Mouse (Mus musculus): ENCODE data around the gene Ptpn12. TPM values are rescaled to one million over a fixed set of nuclear protein-coding genes. Genes with fewer than 3 reads are reported as not detected.

The Ptpn12 gene
- polyA plus RNA-seq, 1 experiment from 2014 or later: 22.5 TPM

- no peaks in the 10 kb centered on the region for H3K9me3 ChIP-seq (replicated peaks; ENCODE audit: control insufficient read depth, low read length)
- no peak overlapping the region for H3K9ac ChIP-seq (ENCODE audit: low read depth, low read length)
- no peaks in the 10 kb centered on the region for H3K27me3 ChIP-seq (ENCODE audit: control insufficient read depth, insufficient read depth, low read length)
- no peak for ATAC-seq (replicated peaks; ENCODE audit: insufficient number of reproducible peaks, low FRiP score, low TSS enrichment)
- peaks cover 4% of the 10 kb centered on the region; the same call in 1 of the 2 replicates for H3K4me1 ChIP-seq (ENCODE audit: control insufficient read depth, insufficient read depth, low read length)
- no peak overlapping the region for H3K27ac ChIP-seq (ENCODE audit: low read depth, low read length)
- WGBS (ENCODE audit: insufficient replicate concordance): 63% methylated on average over 9 of the region's 9 CpGs
- H3K4me2 ChIP-seq: peak overlapping the region; percentile 22; the same call in 1 of the 2 replicates
- no peak overlapping the region for H3K4me3 ChIP-seq (ENCODE audit: low read depth, low read length)
- no peaks in the 10 kb centered on the region for H3K36me3 ChIP-seq (ENCODE audit: control insufficient read depth, insufficient read depth, low read length)
These were observed 87.2 kb downstream of the Ptpn12 start for GRCm38 (mm10) chr5:20968493-20968892.

GRCm38 (mm10) chr5:20967942-20968341, 87.8 kb downstream of the Ptpn12 start:
- H3K27me3 ChIP-seq (ENCODE audit: control insufficient read depth, insufficient read depth, low read length): no peaks in the 10 kb centered on the region
- no peak overlapping the region for H3K9ac ChIP-seq (ENCODE audit: low read depth, low read length)
- H3K9me3 ChIP-seq (replicated peaks; ENCODE audit: control insufficient read depth, low read length): no peaks in the 10 kb centered on the region
- H3K4me2 ChIP-seq: peak overlapping the region; percentile 22
- H3K4me1 ChIP-seq (ENCODE audit: control insufficient read depth, insufficient read depth, low read length): peaks cover 4% of the 10 kb centered on the region; the same call in 1 of the 2 replicates
- H3K27ac ChIP-seq (ENCODE audit: low read depth, low read length): no peak overlapping the region
- 19% methylated on average over 4 of the region's 4 CpGs for WGBS (ENCODE audit: insufficient replicate concordance)
- H3K36me3 ChIP-seq (ENCODE audit: control insufficient read depth, insufficient read depth, low read length): no peaks in the 10 kb centered on the region
- no peak overlapping the region for H3K4me3 ChIP-seq (ENCODE audit: low read depth, low read length)
- ATAC-seq (replicated peaks; ENCODE audit: insufficient number of reproducible peaks, low FRiP score, low TSS enrichment): peak; percentile 74; the same call in 1 of the 2 replicates

- Histone ChIP-seq H3K4me1 (ENCODE audit: control insufficient read depth, insufficient read depth, low read length) (peaks cover 4% of the 10 kb centered on the region; the same call in 1 of the 2 replicates), H3K27ac (ENCODE audit: low read depth, low read length) (no peak overlapping the region), H3K9me3 (replicated peaks; ENCODE audit: control insufficient read depth, low read length) (no peaks in the 10 kb centered on the region), H3K36me3 (ENCODE audit: control insufficient read depth, insufficient read depth, low read length) (no peaks in the 10 kb centered on the region), H3K9ac (ENCODE audit: low read depth, low read length) (no peak overlapping the region), H3K4me2 (no peak overlapping the region), H3K4me3 (ENCODE audit: low read depth, low read length) (no peak overlapping the region), H3K27me3 (ENCODE audit: control insufficient read depth, insufficient read depth, low read length) (no peaks in the 10 kb centered on the region)
- 74% methylated on average over 6 of the region's 6 CpGs for WGBS (ENCODE audit: insufficient replicate concordance)
- no peak for ATAC-seq (replicated peaks; ENCODE audit: insufficient number of reproducible peaks, low FRiP score, low TSS enrichment)
These were observed 91.3 kb downstream of the Ptpn12 start for GRCm38 (mm10) chr5:20964446-20964845.

GRCm38 (mm10) chr5:20963295-20963694, 92.4 kb downstream of the Ptpn12 start:
- no peaks in the 10 kb centered on the region for H3K9me3 ChIP-seq (replicated peaks; ENCODE audit: control insufficient read depth, low read length)
- H3K27me3 ChIP-seq (ENCODE audit: control insufficient read depth, insufficient read depth, low read length): no peaks in the 10 kb centered on the region
- no peak overlapping the region for H3K27ac ChIP-seq (ENCODE audit: low read depth, low read length)
- no peaks in the 10 kb centered on the region for H3K36me3 ChIP-seq (ENCODE audit: control insufficient read depth, insufficient read depth, low read length)
- no peak overlapping the region for H3K4me3 ChIP-seq (ENCODE audit: low read depth, low read length)
- no peak overlapping the region for H3K9ac ChIP-seq (ENCODE audit: low read depth, low read length)
- 90% methylated on average over 9 of the region's 9 CpGs for whole genome bisulfite sequencing (ENCODE audit: insufficient replicate concordance)
- no peak overlapping the region for H3K4me2 ChIP-seq
- no peak for ATAC-seq (replicated peaks; ENCODE audit: insufficient number of reproducible peaks, low FRiP score, low TSS enrichment)
- peaks cover 4% of the 10 kb centered on the region; the same call in 1 of the 2 replicates for H3K4me1 ChIP-seq (ENCODE audit: control insufficient read depth, insufficient read depth, low read length)

- 94% methylated on average over 2 of the region's 2 CpGs for WGBS (ENCODE audit: insufficient replicate concordance)
- Histone ChIP-seq H3K27me3 (ENCODE audit: control insufficient read depth, insufficient read depth, low read length) (no peaks in the 10 kb centered on the region), H3K27ac (ENCODE audit: low read depth, low read length) (no peak overlapping the region), H3K4me2 (no peak overlapping the region), H3K9me3 (replicated peaks; ENCODE audit: control insufficient read depth, low read length) (peaks cover 4% of the 10 kb centered on the region), H3K36me3 (ENCODE audit: control insufficient read depth, insufficient read depth, low read length) (peaks cover 5% of the 10 kb centered on the region; the same call in 1 of the 2 replicates), H3K4me1 (ENCODE audit: control insufficient read depth, insufficient read depth, low read length) (no peaks in the 10 kb centered on the region), H3K9ac (ENCODE audit: low read depth, low read length) (no peak overlapping the region), H3K4me3 (ENCODE audit: low read depth, low read length) (no peak overlapping the region)
- ATAC-seq (replicated peaks; ENCODE audit: insufficient number of reproducible peaks, low FRiP score, low TSS enrichment): no peak
These were observed 94.8 kb downstream of the Ptpn12 start for GRCm38 (mm10) chr5:20960927-20961326.

- H3K9me3 ChIP-seq (replicated peaks; ENCODE audit: control insufficient read depth, low read length): peaks cover 4% of the 10 kb centered on the region
- H3K4me3 ChIP-seq (ENCODE audit: low read depth, low read length): no peak within 1 kb of the TSS
- H3K36me3 ChIP-seq (ENCODE audit: control insufficient read depth, insufficient read depth, low read length): peaks cover 5% of the 10 kb centered on the region; the same call in 1 of the 2 replicates
- no peak within 1 kb of the TSS for H3K27ac ChIP-seq (ENCODE audit: low read depth, low read length)
- H3K4me2 ChIP-seq: no peak within 1 kb of the TSS
- no peak within 1 kb of the TSS for H3K9ac ChIP-seq (ENCODE audit: low read depth, low read length)
- H3K27me3 ChIP-seq (ENCODE audit: control insufficient read depth, insufficient read depth, low read length): no peaks in the 10 kb centered on the region
- no peaks in the 10 kb centered on the region for H3K4me1 ChIP-seq (ENCODE audit: control insufficient read depth, insufficient read depth, low read length)
- WGBS (ENCODE audit: insufficient replicate concordance): 93% methylated on average over 3 of the region's 3 CpGs
- ATAC-seq (replicated peaks; ENCODE audit: insufficient number of reproducible peaks, low FRiP score, low TSS enrichment): no peak
These were observed 99.4 kb downstream of the Ptpn12 start, which contains the start of gene Rsbn1l for GRCm38 (mm10) chr5:20956298-20956697. Rsbn1l (minus strand) TSS chr5:20956398.

GRCm38 (mm10) chr5:20955114-20955835, 100.4 kb downstream of the Ptpn12 start:
- Histone ChIP-seq H3K9ac (ENCODE audit: low read depth, low read length) (no peak overlapping the region), H3K4me2 (no peak overlapping the region), H3K27ac (ENCODE audit: low read depth, low read length) (no peak overlapping the region), H3K4me3 (ENCODE audit: low read depth, low read length) (no peak overlapping the region), H3K9me3 (replicated peaks; ENCODE audit: control insufficient read depth, low read length) (peaks cover 4% of the 10 kb centered on the region), H3K27me3 (ENCODE audit: control insufficient read depth, insufficient read depth, low read length) (no peaks in the 10 kb centered on the region), H3K36me3 (ENCODE audit: control insufficient read depth, insufficient read depth, low read length) (peaks cover 5% of the 10 kb centered on the region; the same call in 1 of the 2 replicates), H3K4me1 (ENCODE audit: control insufficient read depth, insufficient read depth, low read length) (no peaks in the 10 kb centered on the region)
- no peak for ATAC-seq (replicated peaks; ENCODE audit: insufficient number of reproducible peaks, low FRiP score, low TSS enrichment)
- 60% methylated on average over 13 of the region's 13 CpGs for WGBS (ENCODE audit: insufficient replicate concordance)

- H3K4me2 ChIP-seq: peak overlapping the region; percentile 71
- ATAC-seq (replicated peaks; ENCODE audit: insufficient number of reproducible peaks, low FRiP score, low TSS enrichment): no peak
- peaks cover 5% of the 10 kb centered on the region; the same call in 1 of the 2 replicates for H3K36me3 ChIP-seq (ENCODE audit: control insufficient read depth, insufficient read depth, low read length)
- no peaks in the 10 kb centered on the region for H3K27me3 ChIP-seq (ENCODE audit: control insufficient read depth, insufficient read depth, low read length)
- H3K9me3 ChIP-seq (replicated peaks; ENCODE audit: control insufficient read depth, low read length): peaks cover 4% of the 10 kb centered on the region
- peaks cover 7% of the 10 kb centered on the region for H3K4me1 ChIP-seq (ENCODE audit: control insufficient read depth, insufficient read depth, low read length)
- peak overlapping the region; percentile 99 for H3K4me3 ChIP-seq (ENCODE audit: low read depth, low read length)
- peak overlapping the region; percentile 97 for H3K9ac ChIP-seq (ENCODE audit: low read depth, low read length)
- peak overlapping the region; percentile 98; the same call in 1 of the 2 replicates for H3K27ac ChIP-seq (ENCODE audit: low read depth, low read length)
- WGBS (ENCODE audit: insufficient replicate concordance): 22% methylated on average over 9 of the region's 9 CpGs
These were observed 103.3 kb downstream of the Ptpn12 start for GRCm38 (mm10) chr5:20952337-20952925.

Data from heart, embryonic 11.5 days (tissue).